Mouse (Mus musculus) liver, adult 2 months (tissue): ENCODE measurements at regions not wholly inside any gene's neighbourhood (a gene's known extent, or its start where the extent isn't known, plus 50 kb on each side); places are given as distances from the start of the nearest gene placed in this dataset.

Experiments
- CTCF ChIP-seq: fragments of 200-500 bp; IDR thresholded peaks from 2 replicates; pipeline ENCODE4 v1.5.1; 2011; ENCODE audit warnings: low read depth, low read length, control low read depth
- POLR2A ChIP-seq: fragments of 200-500 bp; IDR thresholded peaks from 2 replicates; pipeline ENCODE4 v1.6.1; 2011; ENCODE audit warnings: low read length, control low read depth; ENCODE audit not compliant: insufficient read depth; ENCODE audit errors: extremely low read depth

GRCm38 (mm10) chr4:22066785-22067433 lies 135.8 kb downstream of the Faxc start:
- TF ChIP-seq CTCF = no peak
- TF ChIP-seq POLR2A = no peak
